Mouse (Mus musculus): ENCODE results near the gene Zfhx3. TPM values are rescaled to one million over a fixed set of nuclear protein-coding genes. Genes with fewer than 3 reads are reported as not detected.

Gene Zfhx3
- polyA plus RNA-seq, 1 experiment from 2014 or later: 3.3 TPM

GRCm38 (mm10) chr8:107944676-107945600 lies 2.5 kb downstream of the Zfhx3 start:
- 17% methylated on average over 31 of the region's 31 CpGs for WGBS
- Histone ChIP-seq H3K9ac (ENCODE audit: low read length) (no peak overlapping the region; the same call in 1 of the 2 replicates), H3K4me2 (ENCODE audit: low read depth, low read length) (peak overlapping the region; percentile 75), H3K4me3 (ENCODE audit: low read length) (peak overlapping the region; percentile 51), H3K9me3 (replicated peaks; ENCODE audit: control insufficient read depth, low read length) (no peaks in the 10 kb centered on the region), H3K27ac (ENCODE audit: low read length) (no peak overlapping the region), H3K27me3 (ENCODE audit: control insufficient read depth, insufficient read depth, low read length) (peaks cover 27% of the 10 kb centered on the region), H3K36me3 (ENCODE audit: control insufficient read depth, insufficient read depth) (no peaks in the 10 kb centered on the region), H3K4me1 (ENCODE audit: control insufficient read depth, insufficient read depth, low read length) (peaks cover 6% of the 10 kb centered on the region)
- no peak for ATAC-seq (replicated peaks; ENCODE audit: extremely low read depth, insufficient read depth, low FRiP score)

GRCm38 (mm10) chr8:107946888-107947287 lies 4.4 kb downstream of the Zfhx3 start:
- ATAC-seq (replicated peaks; ENCODE audit: extremely low read depth, insufficient read depth, low FRiP score): no peak
- H3K9me3 ChIP-seq (replicated peaks; ENCODE audit: control insufficient read depth, low read length): no peaks in the 10 kb centered on the region
- no peak overlapping the region for H3K4me2 ChIP-seq (ENCODE audit: low read depth, low read length)
- H3K4me3 ChIP-seq (ENCODE audit: low read length): no peak overlapping the region
- H3K27ac ChIP-seq (ENCODE audit: low read length): no peak overlapping the region
- no peak overlapping the region for H3K9ac ChIP-seq (ENCODE audit: low read length)
- H3K4me1 ChIP-seq (ENCODE audit: control insufficient read depth, insufficient read depth, low read length): peaks cover 6% of the 10 kb centered on the region
- no peaks in the 10 kb centered on the region for H3K36me3 ChIP-seq (ENCODE audit: control insufficient read depth, insufficient read depth)
- H3K27me3 ChIP-seq (ENCODE audit: control insufficient read depth, insufficient read depth, low read length): peaks cover 27% of the 10 kb centered on the region
- WGBS: 53% methylated on average over 5 of the region's 5 CpGs

- no peak overlapping the region for H3K4me3 ChIP-seq (ENCODE audit: low read length)
- H3K27me3 ChIP-seq (ENCODE audit: control insufficient read depth, insufficient read depth, low read length): no peaks in the 10 kb centered on the region
- H3K9ac ChIP-seq (ENCODE audit: low read length): no peak overlapping the region
- no peaks in the 10 kb centered on the region for H3K4me1 ChIP-seq (ENCODE audit: control insufficient read depth, insufficient read depth, low read length)
- no peak overlapping the region for H3K27ac ChIP-seq (ENCODE audit: low read length)
- 71% methylated on average over 3 of the region's 3 CpGs for WGBS
- ATAC-seq (replicated peaks; ENCODE audit: extremely low read depth, insufficient read depth, low FRiP score): no peak
- H3K36me3 ChIP-seq (ENCODE audit: control insufficient read depth, insufficient read depth): no peaks in the 10 kb centered on the region
- H3K4me2 ChIP-seq (ENCODE audit: low read depth, low read length): no peak overlapping the region
- H3K9me3 ChIP-seq (replicated peaks; ENCODE audit: control insufficient read depth, low read length): no peaks in the 10 kb centered on the region
Observed at GRCm38 (mm10) chr8:107955887-107956286, 13.4 kb downstream of the Zfhx3 start.

- H3K36me3 ChIP-seq (ENCODE audit: control insufficient read depth, insufficient read depth): no peaks in the 10 kb centered on the region
- no peak for ATAC-seq (replicated peaks; ENCODE audit: extremely low read depth, insufficient read depth, low FRiP score)
- no peaks in the 10 kb centered on the region for H3K9me3 ChIP-seq (replicated peaks; ENCODE audit: control insufficient read depth, low read length)
- H3K4me2 ChIP-seq (ENCODE audit: low read depth, low read length): no peak overlapping the region
- 78% methylated on average over 8 of the region's 8 CpGs for WGBS
- no peak overlapping the region for H3K4me3 ChIP-seq (ENCODE audit: low read length)
- no peaks in the 10 kb centered on the region for H3K27me3 ChIP-seq (ENCODE audit: control insufficient read depth, insufficient read depth, low read length)
- H3K27ac ChIP-seq (ENCODE audit: low read length): no peak overlapping the region
- no peak overlapping the region for H3K9ac ChIP-seq (ENCODE audit: low read length)
- H3K4me1 ChIP-seq (ENCODE audit: control insufficient read depth, insufficient read depth, low read length): no peaks in the 10 kb centered on the region
Observed at GRCm38 (mm10) chr8:107957566-107957965, 15.1 kb downstream of the Zfhx3 start.

GRCm38 (mm10) chr8:107960466-107960865 lies 18.0 kb downstream of the Zfhx3 start:
- H3K4me2 ChIP-seq (ENCODE audit: low read depth, low read length): no peak overlapping the region

GRCm38 (mm10) chr8:107960878-107961277 lies 18.4 kb downstream of the Zfhx3 start:
- no peaks in the 10 kb centered on the region for H3K36me3 ChIP-seq (ENCODE audit: control insufficient read depth, insufficient read depth)
- no peak overlapping the region for H3K9ac ChIP-seq (ENCODE audit: low read length)
- no peaks in the 10 kb centered on the region for H3K4me1 ChIP-seq (ENCODE audit: control insufficient read depth, insufficient read depth, low read length)
- H3K27me3 ChIP-seq (ENCODE audit: control insufficient read depth, insufficient read depth, low read length): no peaks in the 10 kb centered on the region
- H3K4me2 ChIP-seq (ENCODE audit: low read depth, low read length): no peak overlapping the region
- H3K27ac ChIP-seq (ENCODE audit: low read length): no peak overlapping the region
- ATAC-seq (replicated peaks; ENCODE audit: extremely low read depth, insufficient read depth, low FRiP score): no peak
- WGBS: 62% methylated on average over 8 of the region's 8 CpGs
- no peak overlapping the region for H3K4me3 ChIP-seq (ENCODE audit: low read length)
- H3K9me3 ChIP-seq (replicated peaks; ENCODE audit: control insufficient read depth, low read length): no peaks in the 10 kb centered on the region

More at GRCm38 (mm10) chr8:107960466-107960865, 18.0 kb downstream of the Zfhx3 start:
- H3K36me3 ChIP-seq (ENCODE audit: control insufficient read depth, insufficient read depth): no peaks in the 10 kb centered on the region
- no peak overlapping the region for H3K4me3 ChIP-seq (ENCODE audit: low read length)
- H3K27me3 ChIP-seq (ENCODE audit: control insufficient read depth, insufficient read depth, low read length): no peaks in the 10 kb centered on the region
- H3K9ac ChIP-seq (ENCODE audit: low read length): no peak overlapping the region
- no peaks in the 10 kb centered on the region for H3K4me1 ChIP-seq (ENCODE audit: control insufficient read depth, insufficient read depth, low read length)
- WGBS: 65% methylated on average over 11 of the region's 11 CpGs
- ATAC-seq (replicated peaks; ENCODE audit: extremely low read depth, insufficient read depth, low FRiP score): no peak
- H3K27ac ChIP-seq (ENCODE audit: low read length): no peak overlapping the region
- no peaks in the 10 kb centered on the region for H3K9me3 ChIP-seq (replicated peaks; ENCODE audit: control insufficient read depth, low read length)

GRCm38 (mm10) chr8:107972198-107972597 lies 29.8 kb downstream of the Zfhx3 start:
- no peak for ATAC-seq (replicated peaks; ENCODE audit: extremely low read depth, insufficient read depth, low FRiP score)
- no peak overlapping the region for H3K27ac ChIP-seq (ENCODE audit: low read length)
- no peaks in the 10 kb centered on the region for H3K4me1 ChIP-seq (ENCODE audit: control insufficient read depth, insufficient read depth, low read length)
- no peaks in the 10 kb centered on the region for H3K36me3 ChIP-seq (ENCODE audit: control insufficient read depth, insufficient read depth)
- no peak overlapping the region for H3K4me3 ChIP-seq (ENCODE audit: low read length)
- 40% methylated on average over 4 of the region's 4 CpGs for WGBS
- H3K27me3 ChIP-seq (ENCODE audit: control insufficient read depth, insufficient read depth, low read length): no peaks in the 10 kb centered on the region
- no peaks in the 10 kb centered on the region for H3K9me3 ChIP-seq (replicated peaks; ENCODE audit: control insufficient read depth, low read length)
- H3K4me2 ChIP-seq (ENCODE audit: low read depth, low read length): no peak overlapping the region
- no peak overlapping the region for H3K9ac ChIP-seq (ENCODE audit: low read length)

GRCm38 (mm10) chr8:107974451-107974850 lies 32.0 kb downstream of the Zfhx3 start:
- no peak for ATAC-seq (replicated peaks; ENCODE audit: extremely low read depth, insufficient read depth, low FRiP score)

GRCm38 (mm10) chr8:107978247-107978646 lies 35.8 kb downstream of the Zfhx3 start:
- H3K4me2 ChIP-seq (ENCODE audit: low read depth, low read length): no peak overlapping the region
- no peaks in the 10 kb centered on the region for H3K4me1 ChIP-seq (ENCODE audit: control insufficient read depth, insufficient read depth, low read length)
- no peak overlapping the region for H3K9ac ChIP-seq (ENCODE audit: low read length)
- no peak for ATAC-seq (replicated peaks; ENCODE audit: extremely low read depth, insufficient read depth, low FRiP score)
- no peaks in the 10 kb centered on the region for H3K27me3 ChIP-seq (ENCODE audit: control insufficient read depth, insufficient read depth, low read length)
- H3K27ac ChIP-seq (ENCODE audit: low read length): no peak overlapping the region
- no peaks in the 10 kb centered on the region for H3K36me3 ChIP-seq (ENCODE audit: control insufficient read depth, insufficient read depth)
- WGBS: 86% methylated on average over 1 of the region's 1 CpGs
- no peaks in the 10 kb centered on the region for H3K9me3 ChIP-seq (replicated peaks; ENCODE audit: control insufficient read depth, low read length)
- H3K4me3 ChIP-seq (ENCODE audit: low read length): no peak overlapping the region

More at GRCm38 (mm10) chr8:107974451-107974850, 32.0 kb downstream of the Zfhx3 start:
- Histone ChIP-seq H3K27me3 (ENCODE audit: control insufficient read depth, insufficient read depth, low read length) (no peaks in the 10 kb centered on the region), H3K4me2 (ENCODE audit: low read depth, low read length) (no peak overlapping the region), H3K9me3 (replicated peaks; ENCODE audit: control insufficient read depth, low read length) (no peaks in the 10 kb centered on the region), H3K4me3 (ENCODE audit: low read length) (no peak overlapping the region), H3K9ac (ENCODE audit: low read length) (no peak overlapping the region), H3K27ac (ENCODE audit: low read length) (no peak overlapping the region), H3K4me1 (ENCODE audit: control insufficient read depth, insufficient read depth, low read length) (no peaks in the 10 kb centered on the region), H3K36me3 (ENCODE audit: control insufficient read depth, insufficient read depth) (no peaks in the 10 kb centered on the region)
- 61% methylated on average over 13 of the region's 13 CpGs for WGBS

Measured in heart, embryonic 16.5 days (tissue).